Mouse (Mus musculus) c-Kit-positive CD71-negative TER-119-negative erythroid progenitor cells, embryonic 14.5 days (primary cell): Measurements from ENCODE around the gene Rgs12.

Source experiments
- DNase-seq: peaks from one replicate; pipeline ENCODE4 v3.0.0-alpha.2; 2013; ENCODE audit warnings: low read depth

Rgs12 gene

GRCm38 (mm10) chr5:34931516-34932457, 17.5 kb upstream of the Rgs12 start:
- DNase-seq: no peak

DNA sequence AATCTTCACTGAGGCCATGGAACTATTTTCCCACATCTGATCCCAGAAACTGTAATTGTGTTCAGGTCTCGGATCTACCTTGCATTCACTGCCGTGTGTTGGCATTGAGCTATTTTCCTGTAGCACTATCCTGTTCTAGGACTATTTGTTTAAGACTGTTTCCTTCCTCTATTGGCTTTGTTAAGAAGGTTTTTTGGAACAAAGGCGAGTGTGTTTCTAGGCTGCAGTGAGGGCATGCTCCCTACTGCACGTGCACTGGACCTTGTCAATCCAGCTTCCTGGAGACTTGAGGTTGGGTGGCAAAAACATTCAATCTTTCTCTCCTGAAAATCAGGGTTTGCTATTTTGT, 16.8 kb upstream of the Rgs12 start:
- no peak for DNase-seq

- no peak for DNase-seq
Measured at GRCm38 (mm10) chr5:34933461-34933860, 15.8 kb upstream of the Rgs12 start.

DNA sequence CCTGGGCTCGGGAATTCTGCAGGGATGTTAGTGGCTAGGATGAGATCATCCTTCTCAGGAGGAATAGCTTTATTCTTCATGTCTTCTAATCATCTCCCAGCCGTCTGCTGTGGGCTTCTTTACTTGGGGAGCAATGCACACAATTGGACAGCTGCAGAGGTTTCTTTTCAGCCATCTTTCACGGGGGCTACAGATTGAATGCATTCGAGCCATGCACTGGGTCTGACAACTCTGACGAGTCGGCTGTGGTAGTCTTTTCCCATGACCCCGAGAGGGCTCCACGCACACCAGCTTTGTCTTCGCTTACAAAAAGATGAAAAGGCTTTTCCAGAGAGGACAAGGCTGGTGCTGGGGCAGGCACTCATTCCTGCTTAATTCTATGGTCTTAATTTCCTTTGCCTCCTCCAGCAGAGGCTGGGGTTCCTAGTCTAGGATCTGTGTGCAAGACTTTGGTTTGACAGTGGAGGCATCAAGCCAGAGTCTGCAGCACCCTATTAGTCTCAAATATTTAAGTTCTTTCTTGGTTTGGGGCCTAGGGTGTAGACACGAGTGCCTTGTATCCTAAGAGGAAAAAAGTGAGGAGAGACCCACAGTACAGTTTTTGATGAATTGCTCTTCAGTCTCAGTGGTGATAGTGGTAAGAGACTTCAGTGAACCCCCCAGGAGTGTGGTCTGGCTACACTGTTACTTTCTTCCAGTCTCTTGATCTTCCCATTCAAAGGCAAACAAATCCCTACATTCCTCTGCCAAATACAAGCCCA, 7.4 kb upstream of the Rgs12 start:
- DNase-seq: no peak

DNA sequence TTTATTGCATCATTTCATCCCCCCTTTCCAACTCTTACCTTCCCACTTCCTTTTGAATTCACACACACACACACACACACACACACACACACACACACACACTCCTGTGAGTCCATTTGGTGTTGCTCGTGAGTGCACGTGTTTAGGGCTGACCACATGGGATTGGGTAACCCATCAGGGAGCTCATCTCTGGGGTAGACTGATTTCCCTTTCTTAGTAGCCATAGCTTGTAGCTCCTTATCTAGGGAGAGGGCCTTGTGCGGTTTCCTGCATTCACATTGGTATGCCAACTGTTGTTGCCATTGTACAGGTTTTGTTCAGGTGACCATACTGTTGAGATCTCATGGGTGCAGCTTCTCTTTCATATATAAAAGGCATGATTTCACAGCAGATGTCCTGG, 5.8 kb upstream of the Rgs12 start:
- DNase-seq: no peak

GRCm38 (mm10) chr5:34949769-34950211, 545 bp downstream of the Rgs12 start:
- DNase-seq: no peak

DNA sequence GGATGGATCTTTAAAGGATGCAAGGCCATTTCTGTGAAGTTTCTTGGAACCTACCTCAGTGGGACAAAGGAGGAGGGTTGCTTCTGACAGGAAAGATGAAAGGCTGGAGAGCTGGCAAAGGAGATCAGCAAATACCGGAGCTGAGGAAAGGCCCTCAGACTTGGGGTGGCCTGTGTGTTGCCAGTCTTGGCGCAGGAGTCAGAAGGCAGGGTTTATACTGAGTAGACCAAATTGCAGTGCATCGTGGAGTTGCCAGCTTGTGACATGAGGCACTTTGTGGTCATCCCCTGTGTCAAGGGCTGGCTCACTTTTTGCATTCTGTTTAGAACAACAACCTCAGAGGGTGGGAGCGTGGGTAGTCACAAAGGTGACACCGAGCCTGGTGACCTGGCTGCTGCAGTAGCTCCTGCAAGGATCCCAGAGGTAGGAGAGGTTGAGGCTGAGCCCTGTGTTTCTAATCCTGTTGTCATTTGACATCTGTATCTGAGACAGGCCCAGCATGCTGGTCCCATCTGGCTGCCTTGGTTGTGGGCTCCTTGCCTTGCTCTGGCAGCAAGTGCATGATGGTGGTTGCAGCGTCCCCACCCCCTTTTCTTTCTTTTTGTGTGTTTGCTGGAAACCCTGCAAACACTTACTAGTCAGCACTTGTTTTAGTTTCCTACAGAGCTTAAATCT, 1.4 kb downstream of the Rgs12 start:
- DNase-seq: no peak

- no peak for DNase-seq
Measured at GRCm38 (mm10) chr5:34951161-34951834, 2.1 kb downstream of the Rgs12 start.

DNA sequence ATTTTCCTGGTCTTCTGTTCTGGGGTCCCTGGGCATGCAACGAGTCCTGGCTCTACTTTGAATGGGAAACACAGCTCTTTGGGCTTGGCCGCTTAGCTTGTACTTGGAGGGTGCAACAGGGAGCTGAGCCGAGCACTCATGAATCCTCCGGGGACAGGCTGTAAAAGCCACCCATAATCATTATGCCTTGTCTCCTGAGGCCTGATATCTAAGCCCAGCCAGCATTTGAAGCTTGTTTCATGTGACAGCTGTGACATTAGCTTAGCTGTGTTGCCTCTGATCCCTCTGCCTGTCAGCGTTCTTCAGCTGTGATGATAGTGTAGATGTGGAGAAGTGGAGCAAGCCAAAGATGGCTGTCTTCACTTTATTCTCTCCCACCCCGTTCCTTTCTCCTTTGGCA, 5.3 kb downstream of the Rgs12 start:
- DNase-seq: no peak

DNA sequence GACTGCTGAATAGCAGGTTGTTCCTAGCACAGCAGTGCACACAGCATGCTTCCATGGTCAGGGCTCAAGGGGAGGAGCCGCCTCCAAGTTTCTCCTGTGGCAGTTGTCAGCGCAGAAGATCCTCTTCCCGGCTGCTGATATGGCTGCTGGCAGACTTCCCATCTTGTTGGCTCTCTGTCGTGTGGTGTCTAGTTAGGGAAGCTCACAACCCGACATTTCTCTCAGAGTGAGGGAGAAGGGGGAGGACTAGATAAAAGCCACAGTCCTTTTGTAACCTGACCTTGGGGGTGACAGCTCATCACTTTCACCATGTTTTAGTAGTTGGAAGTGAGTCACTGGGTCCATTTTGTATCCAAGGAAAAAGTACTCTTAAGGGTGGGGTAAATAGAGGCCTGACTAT, 6.4 kb downstream of the Rgs12 start:
- DNase-seq: no peak

DNA sequence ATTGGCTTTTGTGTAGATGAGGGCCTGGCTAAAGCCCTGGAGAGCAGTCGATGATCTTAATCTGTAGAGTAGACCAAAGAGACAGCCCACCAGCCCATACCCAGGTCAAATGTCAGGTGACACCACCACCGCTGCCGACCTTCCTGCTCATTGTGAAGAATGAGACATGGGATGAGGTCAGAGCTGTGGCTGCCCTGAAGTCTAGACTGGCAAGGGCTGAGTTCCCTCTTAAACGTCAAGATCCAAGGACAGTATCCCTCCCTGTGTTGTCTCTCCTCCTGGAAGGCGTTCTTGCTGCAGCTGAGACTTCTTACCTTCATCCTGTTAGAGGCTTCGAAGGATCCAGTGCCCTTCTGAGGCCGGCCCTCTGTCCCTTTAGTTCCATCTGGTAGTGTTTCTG, 6.9 kb downstream of the Rgs12 start:
- no peak for DNase-seq

GRCm38 (mm10) chr5:34957015-34957414, 7.8 kb downstream of the Rgs12 start:
- no peak for DNase-seq

GRCm38 (mm10) chr5:34960021-34960420, 10.8 kb downstream of the Rgs12 start:
- no peak for DNase-seq

DNA sequence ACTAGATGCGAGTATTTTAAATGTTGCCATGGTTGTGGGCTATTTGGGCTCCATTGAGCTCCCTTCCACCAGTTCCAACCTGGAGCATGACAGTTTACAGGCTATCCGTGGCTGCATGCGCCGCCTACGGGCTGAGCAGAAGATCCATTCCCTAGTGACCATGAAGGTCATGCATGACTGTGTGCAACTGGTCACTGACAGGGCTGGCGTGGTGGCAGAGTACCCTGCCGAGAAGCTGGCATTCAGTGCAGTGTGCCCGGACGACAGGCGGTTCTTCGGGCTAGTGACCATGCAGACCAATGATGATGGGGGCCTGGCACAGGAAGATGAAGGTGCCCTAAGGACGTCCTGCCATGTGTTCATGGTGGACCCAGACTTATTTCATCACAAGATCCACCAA, 16.3 kb downstream of the Rgs12 start:
- no peak for DNase-seq

- no peak for DNase-seq
Measured at GRCm38 (mm10) chr5:34968386-34968785, 19.1 kb downstream of the Rgs12 start.

DNA sequence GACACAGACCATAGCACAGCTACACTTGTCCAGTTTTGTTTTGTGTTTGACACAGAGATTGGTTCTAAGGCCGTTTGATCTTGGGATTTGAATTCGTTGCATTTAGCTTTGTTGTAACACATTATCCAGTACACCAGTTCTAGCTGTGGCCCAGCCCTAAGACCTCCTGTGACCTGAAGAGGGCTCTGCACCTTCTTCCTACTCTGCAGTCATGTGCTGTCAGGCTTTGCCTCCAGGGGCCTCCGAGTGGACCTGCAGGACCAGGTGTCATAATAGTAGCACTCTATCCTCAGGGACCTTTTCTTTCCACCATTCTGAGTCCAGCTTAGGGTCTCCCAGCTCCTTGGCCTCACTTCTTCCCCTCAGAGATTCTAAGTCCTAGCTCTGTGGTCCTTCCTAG, 23.2 kb downstream of the Rgs12 start:
- no peak for DNase-seq

- DNase-seq: no peak
Measured at GRCm38 (mm10) chr5:34973560-34974317, 24.5 kb downstream of the Rgs12 start.

GRCm38 (mm10) chr5:34974773-34975443, 25.7 kb downstream of the Rgs12 start:
- no peak for DNase-seq

- DNase-seq: no peak
Measured at GRCm38 (mm10) chr5:34976540-34977292, 27.5 kb downstream of the Rgs12 start.

DNA sequence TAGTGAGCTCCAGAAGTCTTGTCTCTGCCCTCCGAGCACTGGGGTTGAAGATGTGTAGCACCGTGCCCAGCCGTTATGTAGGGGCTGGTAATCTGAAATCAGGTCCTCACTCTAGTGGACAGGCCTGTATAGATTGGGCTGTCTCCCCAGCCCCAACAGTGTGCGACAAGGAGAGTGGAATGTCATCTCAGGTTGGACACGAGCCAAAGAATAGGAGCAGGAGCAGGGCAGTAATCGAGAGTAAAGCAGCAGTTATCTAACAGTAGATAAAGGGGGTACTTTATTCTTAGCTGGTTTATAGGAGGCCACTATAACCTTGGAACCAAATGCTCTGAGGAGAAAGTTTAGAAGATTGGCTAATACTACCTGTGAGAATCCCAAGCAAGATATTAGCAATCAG, 30.9 kb downstream of the Rgs12 start:
- DNase-seq: no peak
